Mouse (Mus musculus): ENCODE results near the gene 4930550L24Rik. TPM values are rescaled to one million over a fixed set of nuclear protein-coding genes. Genes with fewer than 3 reads are reported as not detected.

4930550L24Rik gene
- total RNA-seq (2023), result not detected

DNA sequence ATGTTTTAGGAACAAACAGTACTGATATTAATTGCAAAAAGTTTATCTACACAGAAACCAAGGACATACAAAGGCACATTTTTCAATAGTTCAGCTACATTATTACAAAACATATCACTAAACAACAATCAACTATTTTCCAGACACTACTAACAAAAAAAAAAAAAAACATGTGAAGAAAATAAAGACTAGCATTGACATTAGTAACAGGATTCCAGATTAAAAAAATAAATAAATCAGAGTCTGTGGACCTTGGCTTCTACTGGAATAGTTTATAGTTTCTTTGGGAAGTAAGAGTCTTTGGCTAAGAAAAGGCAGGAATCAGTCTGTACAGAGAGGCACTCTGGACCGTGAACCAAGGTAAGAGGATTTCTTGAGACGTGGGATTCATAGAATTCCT is at the start of gene 4930550L24Rik:
4930550L24Rik (plus strand) TSS at position 301 of the 400 bp plus-strand sequence.

Data from T-cell, adult 66 days (primary cell).